Mouse (Mus musculus) C2C12 (cell line): Measurements from ENCODE around the gene Ptov1.

Experiments used
- CTCF ChIP-seq: IDR thresholded peaks from one replicate; pipeline ENCODE4 v1.5.1; 2011; ENCODE audit not compliant: control insufficient read depth, insufficient read depth, insufficient read length
- MYOD1 ChIP-seq: IDR thresholded peaks from one replicate; pipeline ENCODE4 v1.6.1; 2011; ENCODE audit warnings: low read depth; ENCODE audit not compliant: control insufficient read depth, insufficient read length

DNA sequence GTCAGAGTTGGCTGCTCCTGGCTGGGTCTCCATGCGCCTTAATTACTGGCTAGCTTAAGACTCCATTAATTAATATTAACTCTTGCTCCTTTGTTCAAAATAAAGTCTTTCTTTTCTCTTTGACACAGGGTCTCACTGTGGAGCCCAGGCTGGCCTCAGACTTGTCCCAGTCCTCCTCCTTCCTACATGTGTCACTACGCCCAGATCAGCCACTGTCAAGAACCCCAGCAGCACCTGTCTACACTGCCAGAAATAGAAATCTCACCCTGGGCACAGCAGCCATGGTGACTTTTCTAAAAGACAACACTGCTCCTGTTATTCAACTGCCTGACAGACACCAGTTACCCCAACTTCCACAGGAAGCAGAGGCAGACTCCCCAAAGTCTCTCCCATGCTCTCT lies 44.8 kb upstream of the Ptov1 start:
- TF ChIP-seq MYOD1 (no peak), CTCF (no peak)
